Comparison of ENCODE assay signal across 9 mouse cellular contexts in the genomic region with DNA sequence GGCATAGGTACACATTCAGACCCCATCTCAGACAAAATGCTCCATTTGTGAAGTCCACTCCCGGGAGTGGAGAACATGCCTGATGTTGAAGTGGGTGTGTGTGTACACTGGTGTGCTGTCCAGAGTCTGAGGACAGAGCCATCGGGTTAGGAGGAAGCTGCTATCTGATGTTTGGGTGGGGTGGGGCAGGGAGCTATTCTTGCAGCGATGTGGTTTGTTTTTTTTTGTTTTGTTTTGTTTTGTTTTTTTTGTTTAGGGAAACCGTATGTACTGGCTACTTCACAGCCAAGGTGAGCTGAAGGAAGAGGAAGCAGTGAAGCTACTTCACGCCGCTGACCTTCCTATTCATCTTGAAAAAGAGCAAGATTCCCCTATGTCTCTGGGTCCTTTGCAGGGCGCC. TPM values are rescaled to one million over a fixed set of nuclear protein-coding genes. Genes with fewer than 3 reads are reported as not detected.
A peak's percentile ranks its signal among the peaks of the same experiment; 100 is the strongest.
DNase-seq lines count a peak whose midpoint lies in the region; ATAC-seq and TF ChIP-seq lines count a peak whose summit lies in the region.
"Had no signal": no experiment of that assay in that cellular context is flagged by ENCODE, and none has a peak within 500 bp of the region (broad histone marks: within the 10 kb centered on the region; RNA-seq: fewer than 3 reads in every experiment).

No protein-coding gene starts in this region.

- no peak for TF ChIP-seq CTCF in heart, adult 2 months (IDR thresholded peaks at IDR 0.05)

- 0% methylated on average over 7 of the region's 7 CpGs for WGBS in heart, adult 2 months
- 9% methylated on average over 7 of the region's 7 CpGs for WGBS in hindbrain, embryonic 12.5 days

- H3K4me1 ChIP-seq in heart, adult 2 months (ENCODE audit: control insufficient read depth, insufficient read depth, low read length) = peaks cover 6% of the 10 kb centered on the region
- H3K4me1 ChIP-seq in brown adipose tissue, adult 24 weeks (ENCODE audit: control insufficient read depth, insufficient read depth, insufficient read length, low read length) = peaks cover 19% of the 10 kb centered on the region
- H3K4me1 ChIP-seq in hindbrain, embryonic 12.5 days = peaks cover 24% of the 10 kb centered on the region

- H3K9ac ChIP-seq in heart, adult 2 months (ENCODE audit: low read depth, low read length) = peak overlapping the region; percentile 92
- H3K9ac ChIP-seq in hindbrain, embryonic 12.5 days = peak overlapping the region; percentile 97

- H3K36me3 ChIP-seq in heart, adult 2 months (ENCODE audit: control insufficient read depth, insufficient read depth, low read length) = peaks cover 10% of the 10 kb centered on the region
- H3K36me3 ChIP-seq in hindbrain, embryonic 12.5 days = no peaks in the 10 kb centered on the region

- H3K27me3 ChIP-seq in heart, adult 2 months (ENCODE audit: control insufficient read depth, insufficient read depth, low read length) = no peaks in the 10 kb centered on the region
- no peaks in the 10 kb centered on the region for H3K27me3 ChIP-seq in hindbrain, embryonic 12.5 days
- H3K27me3 ChIP-seq: Patski had no signal

- H3K27ac ChIP-seq in heart, adult 2 months = peak overlapping the region; percentile 98
- peak overlapping the region; percentile 92 for H3K27ac ChIP-seq in brown adipose tissue, adult 24 weeks (replicated peaks; ENCODE audit: low read depth, low read length)
- peak overlapping the region; percentile 96 for H3K27ac ChIP-seq in hindbrain, embryonic 12.5 days

- H3K4me2 ChIP-seq in hindbrain, embryonic 12.5 days (replicated peaks) = peak overlapping the region; percentile 84

- peak overlapping the region; percentile 95 for H3K4me3 ChIP-seq in heart, adult 2 months
- peak overlapping the region; percentile 77 for H3K4me3 ChIP-seq in brown adipose tissue, adult 24 weeks (ENCODE audit: insufficient read depth, low read depth, low read length)
- H3K4me3 ChIP-seq in hindbrain, embryonic 12.5 days = peak overlapping the region; percentile 97

- no peak for TF ChIP-seq POLR2A in heart, adult 2 months (IDR thresholded peaks at IDR 0.05; ENCODE audit: insufficient read depth, low read depth, low read length)

- TF ChIP-seq EP300 in heart, adult 2 months (IDR thresholded peaks at IDR 0.05; ENCODE audit: insufficient read depth, low read depth, low read length) = no peak

- H3K9me3 ChIP-seq in hindbrain, embryonic 12.5 days (replicated peaks) = no peaks in the 10 kb centered on the region

- no peak for DNase-seq in heart, adult 2 months
- no peak for DNase-seq in heart, postnatal 25 days (ENCODE audit: low spot score)
- DNase-seq in lung, postnatal 36 days = peak; percentile 53
- no peak for DNase-seq in right cerebral cortex, postnatal 25 days
- DNase-seq in T-cell, adult 2 months (ENCODE audit: low spot score) = no peak
- DNase-seq in natural killer cell, adult 2 months (ENCODE audit: low spot score in 2 of 2) = no peak

- peaks cover 7% of the 10 kb centered on the region; the same call in 1 of the 2 replicates for H3K79me2 ChIP-seq in heart, adult 2 months (replicated peaks; ENCODE audit: control insufficient read depth, insufficient read depth, low read length)

- no peak for ATAC-seq in hindbrain, embryonic 12.5 days (ENCODE audit: low FRiP score)

- intact Hi-C loops in heart, adult 2 months (cut with DNase I) = loop anchor here (5.0 kb wide), 1 partner anchor 55 kb away; the partner anchor contains the start of gene Kctd20
- intact Hi-C loops in heart, postnatal 25 days (cut with DNase I) = loop anchor here (2.0 to 5.0 kb wide), 2 partner anchors 26 to 315 kb away; partner anchors contain the start of genes Mapk14, Slc26a8 and Srsf3

RNA-seq across cellular contexts. Expression of gene Stk38, which starts 1.0 kb away (rescaled TPM):
- 10 to 100 TPM; 29.5 to 32.5 TPM for total RNA-seq in heart, adult 2 months (2021)
- 41.6 and 50.5 TPM in 2 replicates for polyA plus RNA-seq in heart, adult 2 months (2012; rRNA removed)
- 10 to 100 TPM; 32.8 to 38.2 TPM for total RNA-seq in heart, postnatal 25 days (2021)
- 47.3 and 49.3 TPM in 2 replicates for polyA plus RNA-seq in brown adipose tissue, adult 24 weeks (2012; ENCODE audit: insufficient read depth, insufficient read length, missing spikeins)
- polyA plus RNA-seq in hindbrain, embryonic 12.5 days (2016; fragmentation: Nextera tagmentation; extraction: Ambion mirVana) = 150 and 152 TPM in 2 replicates

RNA-seq across cellular contexts. Expression of gene Srsf3, which starts 25.6 kb away (rescaled TPM):
- total RNA-seq in heart, adult 2 months (2021) = 10 to 100 TPM; 64.5 to 84.9 TPM
- 84.5 and 104 TPM in 2 replicates for polyA plus RNA-seq in heart, adult 2 months (2012; rRNA removed)
- total RNA-seq in heart, postnatal 25 days (2021) = 10 to 100 TPM; 68.9 to 75.4 TPM
- polyA plus RNA-seq in brown adipose tissue, adult 24 weeks (2012; ENCODE audit: insufficient read depth, insufficient read length, missing spikeins) = 105 and 132 TPM in 2 replicates
- polyA plus RNA-seq in hindbrain, embryonic 12.5 days (2016; fragmentation: Nextera tagmentation; extraction: Ambion mirVana) = 662 and 667 TPM in 2 replicates

RNA-seq across cellular contexts. Expression of gene Kctd20, which starts 55.1 kb away (rescaled TPM):
- 10 to 100 TPM; 55.7 to 55.8 TPM for total RNA-seq in heart, adult 2 months (2021)
- 23.8 and 44.7 TPM in 2 replicates for polyA plus RNA-seq in heart, adult 2 months (2012; rRNA removed)
- 10 to 100 TPM; 54.9 to 64.2 TPM for total RNA-seq in heart, postnatal 25 days (2021)
- polyA plus RNA-seq in brown adipose tissue, adult 24 weeks (2012; ENCODE audit: insufficient read depth, insufficient read length, missing spikeins) = 27.2 and 29.0 TPM in 2 replicates
- 120 and 122 TPM in 2 replicates for polyA plus RNA-seq in hindbrain, embryonic 12.5 days (2016; fragmentation: Nextera tagmentation; extraction: Ambion mirVana)
